Mouse (Mus musculus) heart, postnatal 0 days (tissue): ENCODE data around the gene Tmem147.

Source experiments
- CTCF ChIP-seq: IDR thresholded peaks from 2 replicates; pipeline ENCODE4 v1.5.1; 2016; ENCODE audit warnings: antibody characterized with exemption, control low read depth, low read depth
- EP300 ChIP-seq: IDR thresholded peaks from 2 replicates; pipeline ENCODE4 v1.6.1; 2016; ENCODE audit warnings: antibody characterized with exemption, low read depth

DNA sequence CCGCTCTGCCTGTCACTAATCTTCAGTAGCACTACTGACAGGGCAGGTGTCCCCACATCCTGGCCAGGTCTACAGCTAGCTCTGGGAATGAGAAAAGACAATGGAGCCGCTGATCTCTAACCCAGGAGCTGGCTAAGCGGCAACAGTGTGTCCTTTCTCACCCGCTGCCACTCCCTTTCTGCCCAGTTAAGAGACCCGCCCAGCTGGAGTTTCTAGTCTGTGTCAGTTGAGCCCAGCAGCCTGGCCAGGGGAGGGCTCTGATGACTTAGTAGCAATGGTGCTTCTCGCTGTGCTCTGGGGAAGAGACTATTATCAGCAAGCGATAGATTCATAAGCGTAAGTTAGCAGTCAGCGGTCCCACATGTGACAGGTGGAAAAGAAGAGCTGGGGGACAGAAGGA, 39.9 kb upstream of the Tmem147 start:
- no peak for TF ChIP-seq CTCF
- no peak for TF ChIP-seq EP300
